Mouse (Mus musculus): ENCODE measurements around the gene Arsb.

DNA sequence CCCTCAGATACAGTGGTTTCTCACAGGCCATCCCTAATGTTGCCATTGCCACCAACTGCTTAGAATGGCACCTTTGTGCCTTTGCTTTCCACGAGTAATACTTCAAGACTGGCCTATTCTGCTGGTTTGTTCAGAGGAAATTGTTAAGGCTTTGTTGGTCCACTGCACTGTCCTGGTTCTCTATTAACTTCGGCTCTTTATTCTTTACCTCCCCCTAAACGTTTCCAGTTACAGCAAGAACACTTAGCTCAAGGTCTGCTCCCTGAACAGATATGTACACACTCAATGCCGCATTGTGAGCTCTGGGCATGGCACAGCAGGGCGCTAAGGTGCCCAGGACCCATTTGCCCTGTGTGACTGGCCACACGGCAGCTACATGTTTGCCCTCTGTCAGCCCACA lies 119.8 kb downstream of the Arsb start:
- TF ChIP-seq EP300 (IDR thresholded peaks at IDR 0.05; ENCODE audit: insufficient read depth, low read depth, low read length) (no peak), POLR2A (IDR thresholded peaks at IDR 0.05; ENCODE audit: insufficient read depth, low read depth, low read length) (no peak), CTCF (IDR thresholded peaks at IDR 0.05) (no peak)

Data from heart, adult 2 months (tissue).